Mouse (Mus musculus): ENCODE measurements around the gene Spint5. TPM values are rescaled to one million over a fixed set of nuclear protein-coding genes. Genes with fewer than 3 reads are reported as not detected.

Spint5 gene
- polyA plus RNA-seq, 1 experiment from 2014 or later, result not detected

DNA sequence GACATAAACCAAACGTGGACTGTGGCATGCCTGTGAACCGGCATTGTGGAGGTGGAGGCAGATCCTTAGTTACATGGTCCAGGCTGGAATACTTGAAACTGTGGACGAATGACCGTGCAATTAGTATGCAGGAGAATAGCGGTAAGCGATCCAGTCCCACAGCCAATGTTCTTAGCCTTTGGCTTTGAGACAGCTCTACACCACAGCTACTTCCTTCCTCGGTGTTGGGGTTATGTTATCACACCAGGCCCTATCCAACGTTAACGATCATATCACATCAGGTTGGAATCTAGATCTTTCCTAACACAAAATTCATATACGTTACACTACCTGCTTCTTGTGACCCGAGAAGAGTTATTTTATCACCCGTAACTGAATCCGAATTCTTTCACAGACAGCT, 29.9 kb downstream of the Spint5 start:
- no peak for DNase-seq (ENCODE audit: low spot score)
- no peaks in the 10 kb centered on the region for H3K27me3 ChIP-seq (replicated peaks; ENCODE audit: low read depth, poor library complexity, severe bottlenecking)
- peaks cover 22% of the 10 kb centered on the region for H3K4me1 ChIP-seq
- peaks cover 28% of the 10 kb centered on the region for H3K36me3 ChIP-seq (replicated peaks)
- H3K27ac ChIP-seq (replicated peaks), result no peak overlapping the region; the same call in 1 of the 2 replicates
- H3K9me3 ChIP-seq, result no peaks in the 10 kb centered on the region
- H3K4me3 ChIP-seq, result peak overlapping the region; percentile 92
- 75% methylated on average over 13 of the region's 13 CpGs for WGBS

DNA sequence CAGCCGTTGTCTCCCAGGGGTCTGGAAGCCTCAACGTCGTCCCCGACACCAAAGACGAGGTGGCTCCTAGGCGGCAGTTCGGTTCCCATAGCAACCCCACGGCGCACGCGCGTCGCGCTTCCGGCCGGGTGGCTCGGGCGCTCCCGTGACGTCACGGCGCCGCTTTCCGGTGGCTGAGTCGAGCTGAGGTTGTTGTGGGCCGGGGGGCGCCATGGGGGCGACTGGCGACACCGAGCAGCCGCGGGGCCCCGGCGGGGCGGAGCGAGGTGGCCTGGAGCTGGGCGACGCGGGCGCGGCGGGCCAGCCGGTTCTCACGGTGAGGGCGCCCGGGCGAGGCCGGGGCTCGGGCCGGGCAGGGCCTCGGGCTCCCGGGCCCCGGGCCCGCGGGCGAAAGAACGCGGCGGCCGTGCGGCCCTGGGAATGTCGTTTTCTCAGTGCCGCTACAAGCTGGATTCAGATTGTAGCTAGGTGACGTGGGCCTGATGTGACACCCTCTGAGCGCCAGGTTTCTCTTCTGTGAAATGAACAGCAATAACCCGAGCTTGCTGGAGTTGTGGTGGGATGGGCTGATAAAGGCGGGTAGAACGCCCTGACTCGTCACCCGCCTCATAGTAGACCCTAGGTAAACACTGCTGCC, 30.9 kb downstream of the Spint5 start, which contains the start of the genes Wfdc3 and Dnttip1:
Wfdc3 (minus strand) TSS at position 89 of the 637 bp plus-strand sequence.
Dnttip1 (plus strand) TSS at position 141 of the 637 bp plus-strand sequence.
- peaks cover 20% of the 10 kb centered on the region for H3K4me1 ChIP-seq
- peak within 1 kb of the TSS; percentile 95 for H3K27ac ChIP-seq (replicated peaks)
- H3K9me3 ChIP-seq, result no peaks in the 10 kb centered on the region
- peak within 1 kb of the TSS; percentile 92 for H3K4me3 ChIP-seq
- H3K36me3 ChIP-seq (replicated peaks), result peaks cover 37% of the 10 kb centered on the region
- under 1% methylated on average over 70 of the region's 70 CpGs for WGBS
- no peaks in the 10 kb centered on the region for H3K27me3 ChIP-seq (replicated peaks; ENCODE audit: low read depth, poor library complexity, severe bottlenecking)
- DNase-seq (ENCODE audit: low spot score), result peak; percentile 96

DNA sequence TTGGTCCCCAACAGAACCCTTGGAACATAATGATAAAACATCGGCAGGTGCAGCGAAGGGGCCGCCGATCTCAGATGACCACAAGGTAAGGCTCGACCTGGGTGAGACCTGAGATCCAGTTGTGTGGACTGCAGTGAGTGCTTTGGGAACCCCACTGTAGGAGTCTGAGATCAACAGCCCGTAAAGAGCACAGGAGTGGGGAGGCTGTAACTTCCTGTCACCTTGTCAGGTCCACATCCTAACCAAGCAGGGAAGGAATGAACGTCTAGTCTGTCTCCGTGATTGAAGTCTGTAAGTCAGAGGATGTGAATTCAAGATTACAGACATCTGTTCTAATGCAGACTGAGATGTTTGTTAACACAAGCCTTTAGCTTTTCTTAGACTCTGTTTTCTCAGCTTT, 31.6 kb downstream of the Spint5 start:
- Histone ChIP-seq H3K9me3 (no peaks in the 10 kb centered on the region), H3K27me3 (replicated peaks; ENCODE audit: low read depth, poor library complexity, severe bottlenecking) (no peaks in the 10 kb centered on the region), H3K36me3 (replicated peaks) (peaks cover 45% of the 10 kb centered on the region), H3K4me1 (peaks cover 20% of the 10 kb centered on the region), H3K27ac (replicated peaks) (peak overlapping the region; percentile 95; the same call in 1 of the 2 replicates), H3K4me3 (peak overlapping the region; percentile 92)
- DNase-seq (ENCODE audit: low spot score), result no peak
- 61% methylated on average over 8 of the region's 8 CpGs for WGBS

DNA sequence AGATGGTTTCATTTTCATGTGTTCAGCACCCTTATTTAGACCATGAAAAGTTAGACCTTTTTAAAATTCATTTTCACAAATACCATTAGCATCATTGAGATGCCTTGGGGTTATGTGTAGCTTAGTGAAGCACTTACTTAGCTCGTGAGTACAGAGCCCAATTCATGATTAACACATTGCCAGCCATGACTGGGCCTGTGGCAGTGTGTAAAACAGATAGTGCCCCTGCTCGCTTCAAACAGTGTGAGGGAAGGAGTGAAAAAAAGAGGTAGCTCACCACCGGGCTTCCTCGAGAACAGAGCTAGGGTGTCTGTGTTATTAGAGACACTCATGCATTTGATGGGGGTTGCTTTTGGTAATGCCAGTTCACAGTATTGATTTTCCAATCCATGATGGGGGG, 33.1 kb downstream of the Spint5 start:
- 88% methylated on average over 4 of the region's 4 CpGs for WGBS
- H3K4me3 ChIP-seq, result no peak overlapping the region
- peaks cover 20% of the 10 kb centered on the region for H3K4me1 ChIP-seq
- no peaks in the 10 kb centered on the region for H3K27me3 ChIP-seq (replicated peaks; ENCODE audit: low read depth, poor library complexity, severe bottlenecking)
- H3K9me3 ChIP-seq, result no peaks in the 10 kb centered on the region
- peaks cover 60% of the 10 kb centered on the region for H3K36me3 ChIP-seq (replicated peaks)
- DNase-seq (ENCODE audit: low spot score), result no peak
- H3K27ac ChIP-seq (replicated peaks), result no peak overlapping the region

DNA sequence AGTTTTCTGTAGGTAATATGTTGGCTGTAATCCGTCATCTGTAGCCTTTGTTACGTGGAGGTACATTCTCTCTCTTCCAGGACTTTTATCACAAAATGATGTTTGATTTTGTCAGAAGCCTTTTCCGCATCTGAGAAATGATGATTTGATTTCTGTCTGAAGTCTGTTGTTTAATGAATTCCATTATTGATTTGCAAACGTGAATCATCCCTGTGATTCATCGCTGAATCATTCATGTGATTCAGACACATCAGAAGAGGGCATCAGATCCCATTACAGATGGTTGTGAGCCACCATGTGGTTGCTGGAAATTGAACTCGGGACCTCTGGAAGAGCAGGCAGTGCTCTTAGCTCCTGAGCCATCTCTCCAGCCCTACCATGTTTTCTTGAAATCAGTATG, 33.9 kb downstream of the Spint5 start:
- H3K27ac ChIP-seq (replicated peaks), result no peak overlapping the region
- no peaks in the 10 kb centered on the region for H3K27me3 ChIP-seq (replicated peaks; ENCODE audit: low read depth, poor library complexity, severe bottlenecking)
- H3K4me1 ChIP-seq, result peaks cover 20% of the 10 kb centered on the region
- H3K4me3 ChIP-seq, result no peak overlapping the region
- peaks cover 68% of the 10 kb centered on the region for H3K36me3 ChIP-seq (replicated peaks)
- H3K9me3 ChIP-seq, result no peaks in the 10 kb centered on the region
- 90% methylated on average over 6 of the region's 6 CpGs for WGBS
- no peak for DNase-seq (ENCODE audit: low spot score)

DNA sequence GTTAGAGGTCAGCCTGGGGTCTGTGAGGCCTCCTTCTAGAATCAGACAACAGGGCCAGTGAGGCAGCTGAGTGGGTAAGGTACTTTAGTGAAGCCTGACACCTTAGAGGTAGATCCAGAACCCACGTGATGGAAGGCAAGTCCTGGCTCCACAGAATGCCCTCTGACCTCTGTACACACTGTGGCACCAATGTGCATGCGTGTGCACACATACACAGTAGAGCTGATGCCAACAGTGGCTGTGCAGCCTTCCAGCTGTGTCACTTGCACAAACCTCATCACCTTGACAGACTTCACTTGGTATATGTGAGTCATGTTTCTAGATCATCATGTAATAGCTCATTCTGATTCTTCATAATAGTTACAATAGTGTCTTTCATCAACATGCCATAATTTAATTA, 37.3 kb downstream of the Spint5 start:
- 0 out of 2 replicates have a peak, but pooled peaks cover 2% of the 10 kb centered on the region for H3K4me1 ChIP-seq
- H3K4me3 ChIP-seq, result no peak overlapping the region
- H3K27ac ChIP-seq (replicated peaks), result no peak overlapping the region
- no peak for DNase-seq (ENCODE audit: low spot score)
- 89% methylated on average over 2 of the region's 2 CpGs for WGBS
- H3K36me3 ChIP-seq (replicated peaks), result peaks cover 100% of the 10 kb centered on the region
- H3K9me3 ChIP-seq, result no peaks in the 10 kb centered on the region
- H3K27me3 ChIP-seq (replicated peaks; ENCODE audit: low read depth, poor library complexity, severe bottlenecking), result no peaks in the 10 kb centered on the region

DNA sequence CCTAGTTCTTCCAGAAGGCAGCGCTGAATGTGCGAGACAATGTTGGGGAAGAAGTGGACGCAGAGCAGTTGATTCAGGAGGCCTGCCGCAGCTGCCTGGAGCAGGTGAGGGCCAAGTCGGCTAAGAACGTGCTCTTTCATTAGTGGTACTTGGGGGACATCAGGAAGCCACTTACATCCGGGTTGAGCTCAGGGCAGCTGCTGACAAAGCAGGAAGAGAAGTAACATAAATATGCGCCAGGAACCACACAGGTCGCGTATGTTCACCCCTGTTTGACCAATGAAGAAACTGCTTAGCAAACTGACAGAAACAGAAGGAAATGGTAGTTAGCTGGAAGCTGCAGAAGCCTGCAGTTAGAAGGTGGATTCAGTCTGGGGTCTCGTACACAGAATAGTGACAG, 39.0 kb downstream of the Spint5 start:
- DNase-seq (ENCODE audit: low spot score), result no peak
- no peak overlapping the region for H3K4me3 ChIP-seq
- H3K36me3 ChIP-seq (replicated peaks), result peaks cover 100% of the 10 kb centered on the region
- 90% methylated on average over 11 of the region's 11 CpGs for WGBS
- H3K9me3 ChIP-seq, result no peaks in the 10 kb centered on the region
- no peaks in the 10 kb centered on the region for H3K4me1 ChIP-seq
- H3K27ac ChIP-seq (replicated peaks), result no peak overlapping the region
- no peaks in the 10 kb centered on the region for H3K27me3 ChIP-seq (replicated peaks; ENCODE audit: low read depth, poor library complexity, severe bottlenecking)

DNA sequence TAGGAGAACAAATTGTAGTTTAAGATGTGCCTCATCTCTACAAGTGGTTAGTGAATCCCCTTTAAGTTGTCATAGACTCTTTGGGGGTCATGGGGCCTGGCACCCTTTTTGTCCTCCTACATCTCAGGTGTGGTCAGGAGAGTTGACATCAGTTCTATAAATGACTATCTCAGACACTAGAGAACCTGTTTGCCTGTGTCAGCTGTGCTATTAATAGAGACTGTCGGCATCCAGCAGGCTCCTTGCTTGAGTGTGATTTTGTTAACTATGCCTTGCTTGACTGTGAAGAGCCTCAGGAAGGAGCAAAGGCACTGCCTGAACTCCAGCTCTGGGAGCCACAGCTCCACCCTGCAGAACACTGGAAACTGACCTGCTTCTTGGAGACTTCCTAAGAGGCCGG, 39.7 kb downstream of the Spint5 start:
- Histone ChIP-seq H3K27me3 (replicated peaks; ENCODE audit: low read depth, poor library complexity, severe bottlenecking) (no peaks in the 10 kb centered on the region), H3K27ac (replicated peaks) (no peak overlapping the region), H3K9me3 (no peaks in the 10 kb centered on the region), H3K36me3 (replicated peaks) (peaks cover 100% of the 10 kb centered on the region), H3K4me3 (no peak overlapping the region), H3K4me1 (no peaks in the 10 kb centered on the region)
- DNase-seq (ENCODE audit: low spot score), result no peak
- WGBS, result 90% methylated on average over 2 of the region's 2 CpGs

DNA sequence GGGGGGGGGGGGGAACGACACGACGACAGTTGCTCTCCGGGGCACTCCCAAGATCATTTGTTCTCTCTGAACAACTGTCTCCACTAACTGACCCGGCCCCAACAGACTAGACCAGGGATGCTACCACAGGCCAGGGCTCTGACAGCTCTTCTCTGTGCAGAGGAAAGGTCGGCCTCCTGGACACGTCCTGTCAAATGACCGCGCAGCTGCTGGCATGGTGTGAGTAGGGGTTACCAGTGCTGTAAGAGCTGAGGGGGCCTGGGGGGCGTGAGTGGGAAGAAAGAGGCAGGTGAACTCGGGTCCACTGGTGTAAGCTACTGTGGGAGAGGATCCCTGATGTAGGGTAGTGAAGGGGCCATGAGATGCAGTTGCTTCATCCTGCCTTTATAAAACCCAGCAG, 42.7 kb downstream of the Spint5 start:
- WGBS, result 95% methylated on average over 11 of the region's 11 CpGs

DNA sequence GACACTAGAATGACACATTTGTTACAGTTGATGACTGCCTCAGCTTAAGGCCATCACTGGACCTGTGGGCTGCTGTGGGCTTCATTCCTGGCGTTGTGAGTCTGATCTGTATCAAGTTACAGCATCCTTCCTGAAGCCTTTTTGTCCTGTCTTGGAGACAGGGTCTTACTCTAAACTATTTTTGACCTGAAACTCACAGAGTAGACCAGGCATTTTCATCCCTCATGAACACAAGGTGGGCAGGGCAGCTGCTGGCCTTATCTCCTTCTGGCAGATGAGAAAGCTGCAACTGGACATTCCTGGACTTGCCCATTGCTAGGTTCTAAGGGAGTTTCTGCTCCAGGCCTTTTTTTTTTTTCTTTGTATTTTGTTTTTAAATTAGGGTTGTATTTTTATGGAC, 43.6 kb downstream of the Spint5 start:
- no peaks in the 10 kb centered on the region for H3K27me3 ChIP-seq (replicated peaks; ENCODE audit: low read depth, poor library complexity, severe bottlenecking)
- no peak for DNase-seq (ENCODE audit: low spot score)
- no peaks in the 10 kb centered on the region for H3K9me3 ChIP-seq
- no peak overlapping the region for H3K27ac ChIP-seq (replicated peaks)
- WGBS, result 54% methylated on average over 1 of the region's 1 CpGs
- H3K4me1 ChIP-seq, result no peaks in the 10 kb centered on the region
- no peak overlapping the region for H3K4me3 ChIP-seq
- peaks cover 100% of the 10 kb centered on the region for H3K36me3 ChIP-seq (replicated peaks)

More for the DNA sequence above, 42.7 kb downstream of the Spint5 start:
- no peaks in the 10 kb centered on the region for H3K9me3 ChIP-seq
- DNase-seq (ENCODE audit: low spot score), result no peak
- H3K4me3 ChIP-seq, result no peak overlapping the region
- no peak overlapping the region for H3K27ac ChIP-seq (replicated peaks)
- no peaks in the 10 kb centered on the region for H3K27me3 ChIP-seq (replicated peaks; ENCODE audit: low read depth, poor library complexity, severe bottlenecking)
- peaks cover 100% of the 10 kb centered on the region for H3K36me3 ChIP-seq (replicated peaks)
- no peaks in the 10 kb centered on the region for H3K4me1 ChIP-seq

DNA sequence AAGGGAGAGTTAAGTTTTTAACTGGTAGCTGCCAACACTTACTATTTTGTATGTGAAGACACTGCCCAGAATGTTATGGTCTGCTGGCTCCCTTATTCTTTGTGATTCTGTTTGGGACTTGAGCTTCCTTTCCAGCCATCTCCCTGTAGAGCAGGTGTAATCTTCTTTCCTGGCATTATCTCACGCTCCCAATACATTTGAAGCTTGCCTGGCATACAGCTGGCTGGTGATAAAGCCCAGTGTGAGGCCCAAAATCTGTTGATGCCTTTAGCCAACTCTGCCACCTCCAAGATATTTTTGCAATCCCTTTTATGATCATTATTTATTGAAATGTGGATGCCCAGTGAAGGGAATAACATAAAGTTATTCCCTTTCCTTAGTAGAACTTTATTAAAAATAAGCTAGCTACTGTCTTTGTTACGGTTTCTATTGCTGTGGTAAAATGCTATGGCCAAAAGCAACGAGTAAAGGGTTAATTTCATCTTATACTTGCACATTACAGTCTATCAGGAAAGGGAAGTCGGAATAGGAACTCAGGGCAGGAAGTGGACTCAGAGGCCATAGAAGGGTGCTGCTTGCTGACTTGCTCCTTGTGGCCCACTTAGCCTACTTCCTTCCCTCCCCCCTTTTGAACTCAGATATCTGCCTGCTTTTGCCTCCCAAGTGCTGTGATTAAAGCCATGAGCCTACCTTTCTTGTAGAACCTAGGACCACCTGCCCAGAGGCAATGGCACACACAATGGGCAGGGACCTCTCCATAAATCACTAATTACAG, 45.1 kb downstream of the Spint5 start:
- 86% methylated on average over 4 of the region's 4 CpGs for WGBS
- H3K27ac ChIP-seq (replicated peaks), result no peak overlapping the region
- H3K27me3 ChIP-seq (replicated peaks; ENCODE audit: low read depth, poor library complexity, severe bottlenecking), result no peaks in the 10 kb centered on the region
- H3K4me3 ChIP-seq, result no peak overlapping the region
- H3K36me3 ChIP-seq (replicated peaks), result peaks cover 94% of the 10 kb centered on the region
- no peaks in the 10 kb centered on the region for H3K9me3 ChIP-seq
- H3K4me1 ChIP-seq, result no peaks in the 10 kb centered on the region
- DNase-seq (ENCODE audit: low spot score), result no peak

DNA sequence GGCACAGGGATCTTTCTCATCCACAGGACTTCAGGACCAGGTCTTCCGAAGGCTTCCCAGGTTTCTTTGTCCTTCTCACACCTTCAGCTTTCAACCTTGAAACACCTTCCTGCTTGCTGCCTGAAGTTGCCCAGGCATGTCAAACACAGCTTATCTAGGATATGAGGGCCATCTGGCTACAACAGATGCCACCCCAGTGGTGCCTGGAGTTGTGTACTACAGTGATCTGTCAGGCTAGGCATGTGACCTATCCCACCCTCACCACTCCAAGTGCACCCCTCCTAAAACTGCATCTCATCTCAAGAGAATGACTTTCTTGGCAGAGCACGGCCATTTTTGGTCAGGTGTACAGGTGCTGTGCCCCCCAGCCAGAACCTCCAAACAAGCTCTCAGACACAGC, 46.4 kb downstream of the Spint5 start:
- no peak overlapping the region for H3K4me3 ChIP-seq
- DNase-seq (ENCODE audit: low spot score), result no peak
- no peak overlapping the region for H3K27ac ChIP-seq (replicated peaks)
- H3K36me3 ChIP-seq (replicated peaks), result peaks cover 94% of the 10 kb centered on the region
- no peaks in the 10 kb centered on the region for H3K9me3 ChIP-seq
- H3K27me3 ChIP-seq (replicated peaks; ENCODE audit: low read depth, poor library complexity, severe bottlenecking), result no peaks in the 10 kb centered on the region
- WGBS, result 84% methylated on average over 2 of the region's 2 CpGs
- no peaks in the 10 kb centered on the region for H3K4me1 ChIP-seq

DNA sequence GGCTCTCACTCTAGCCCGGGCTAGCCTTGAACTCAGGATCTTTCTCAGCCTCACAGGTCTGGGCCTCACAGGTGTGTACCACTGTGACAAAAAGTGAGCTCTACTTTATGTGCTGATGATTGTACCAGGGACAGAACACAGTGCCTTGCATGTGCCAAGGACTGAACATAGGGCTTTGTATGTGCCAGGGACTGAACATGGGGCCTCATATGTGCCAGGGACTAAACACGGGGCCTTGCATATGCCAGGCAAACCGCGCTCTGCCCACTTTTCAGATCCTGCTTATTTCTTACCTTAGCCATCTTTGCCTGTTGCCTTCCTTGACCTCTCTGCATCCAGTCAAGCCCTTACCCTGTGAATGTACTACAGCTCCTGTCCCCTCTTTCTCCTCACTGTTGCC, 46.9 kb downstream of the Spint5 start:
- Histone ChIP-seq H3K4me3 (no peak overlapping the region), H3K4me1 (no peaks in the 10 kb centered on the region), H3K36me3 (replicated peaks) (peaks cover 94% of the 10 kb centered on the region), H3K27ac (replicated peaks) (no peak overlapping the region), H3K9me3 (no peaks in the 10 kb centered on the region), H3K27me3 (replicated peaks; ENCODE audit: low read depth, poor library complexity, severe bottlenecking) (no peaks in the 10 kb centered on the region)
- WGBS, result 96% methylated on average over 4 of the region's 4 CpGs
- DNase-seq (ENCODE audit: low spot score), result no peak

All from embryonic facial prominence, embryonic 10.5 days (tissue).